Mouse (Mus musculus) adrenal gland, adult 18-20 months (tissue): ENCODE results near the gene E030025P04Rik. TPM values are rescaled to one million over a fixed set of nuclear protein-coding genes. Genes with fewer than 3 reads are reported as not detected.

Source experiments
- DNase-seq, 2 experiments: peaks; one replicate each; pipeline ENCODE4 v3.0.0; 2021 to 2022; ENCODE audit warnings: low spot score in 2 of 2
- total RNA-seq, 2 experiments: library from RNA; stranded (reverse); gene quantifications; 1 replicate in 1 of 2; 2 replicates in 1 of 2; pipeline ENCODE4 v1.2.3; 2021

The E030025P04Rik gene
- total RNA-seq, 2 experiments from 2014 or later: not detected

DNA sequence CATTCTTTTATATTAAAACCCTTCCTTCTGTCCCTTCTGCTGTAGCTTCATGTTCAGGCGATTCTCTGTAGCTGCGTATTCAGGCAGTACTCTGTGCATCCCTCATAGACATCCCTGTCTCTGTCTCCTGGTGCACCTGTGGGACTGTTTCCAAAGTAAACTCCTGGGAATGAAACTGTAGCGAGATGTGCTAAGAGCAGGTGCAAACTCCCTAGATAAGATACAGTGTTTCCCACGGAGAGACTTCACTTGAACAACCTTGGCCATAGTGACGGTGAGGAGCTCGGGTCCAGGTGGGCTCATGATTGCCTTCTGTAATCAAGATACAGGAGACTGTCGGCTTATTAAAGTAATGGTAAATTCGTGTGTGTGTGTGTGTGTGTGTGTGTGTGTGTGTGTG is 41.5 kb downstream of the E030025P04Rik start:
- DNase-seq: no peak

GRCm38 (mm10) chr11:109100266-109100665 is 43.9 kb downstream of the E030025P04Rik start:
- DNase-seq: no peak

DNA sequence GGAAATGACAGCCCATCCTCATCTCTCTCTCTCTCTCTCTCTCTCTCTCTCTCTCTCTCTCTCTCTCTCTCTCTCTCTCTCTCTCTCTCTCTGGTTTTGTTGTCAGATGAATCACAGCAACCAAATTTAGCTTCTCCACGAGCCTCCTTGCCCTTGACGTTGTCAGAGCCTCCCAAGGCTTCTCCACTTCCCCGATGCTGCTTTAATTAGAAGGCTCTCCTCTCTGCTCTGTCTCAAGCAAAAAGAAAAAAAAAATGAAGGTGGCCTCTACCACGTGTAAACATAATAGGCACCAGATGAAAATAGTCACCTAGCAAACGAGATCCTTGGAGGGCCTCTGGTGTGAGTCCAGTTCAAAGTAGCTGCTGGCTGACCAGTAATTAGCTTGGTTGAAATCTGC is 52.3 kb downstream of the E030025P04Rik start:
- no peak for DNase-seq

Other genes with a start within 250 kb of the E030025P04Rik start
- 10 to 100 TPM; 36.9 to 56.2 TPM for gene Axin2, start 224.0 kb downstream of the E030025P04Rik start, total RNA-seq
- 1 to 10 TPM; 4.6 to 5.1 TPM for gene Rgs9, start 153.8 kb upstream of the E030025P04Rik start, total RNA-seq
- 10 to 100 TPM; 64.8 to 74.8 TPM for gene Gna13, start 218.5 kb upstream of the E030025P04Rik start, total RNA-seq